ENCODE assay signal across 18 mouse cellular contexts in genomic region chr19:58377969-58378368, GRCm38 (mm10).
DNase-seq lines count a peak whose midpoint lies in the region; ATAC-seq and TF ChIP-seq lines count a peak whose summit lies in the region.
"Had no signal": no experiment of that assay in that cellular context is flagged by ENCODE, and none has a peak within 500 bp of the region (broad histone marks: within the 10 kb centered on the region; RNA-seq: fewer than 3 reads in every experiment).

No protein-coding gene starts in this region.

- H3K9me3 ChIP-seq in embryonic facial prominence, embryonic 14.5 days (ENCODE audit: control insufficient read depth, low read length) = no peaks in the 10 kb centered on the region
- H3K9me3 ChIP-seq in embryonic facial prominence, embryonic 10.5 days = no peaks in the 10 kb centered on the region
- H3K9me3 ChIP-seq in lung, embryonic 14.5 days (ENCODE audit: low read depth, low read length) = no peaks in the 10 kb centered on the region
- H3K9me3 ChIP-seq in stomach, embryonic 14.5 days (ENCODE audit: control insufficient read depth, low read depth, low read length) = no peaks in the 10 kb centered on the region
- H3K9me3 ChIP-seq in stomach, postnatal 0 days (ENCODE audit: control insufficient read depth, low read length) = no peaks in the 10 kb centered on the region
- no peaks in the 10 kb centered on the region for H3K9me3 ChIP-seq in stomach, embryonic 16.5 days (replicated peaks; ENCODE audit: control insufficient read depth, low read length)
- H3K9me3 ChIP-seq: limb, embryonic 15.5 days had no signal

- ATAC-seq in embryonic facial prominence, embryonic 14.5 days (ENCODE audit: low read depth) = no peak
- peak; percentile 24; the same call in 1 of the 2 replicates for ATAC-seq in lung, embryonic 14.5 days (ENCODE audit: insufficient read depth)
- peak; percentile 60; the same call in 1 of the 2 replicates for ATAC-seq in stomach, embryonic 14.5 days (ENCODE audit: insufficient number of reproducible peaks, insufficient read depth, low FRiP score, low read depth)
- ATAC-seq in stomach, postnatal 0 days (ENCODE audit: low FRiP score, low TSS enrichment) = no peak
- ATAC-seq in stomach, embryonic 16.5 days (ENCODE audit: insufficient read depth, low FRiP score) = peak; percentile 77
- ATAC-seq: activated CD4-positive, CD25-positive, alpha-beta regulatory T cell, adult 4 months; forebrain, embryonic 14.5 days; Patski had no signal

- H3K9ac ChIP-seq in embryonic facial prominence, embryonic 14.5 days (ENCODE audit: low read depth, low read length) = no peak overlapping the region
- no peak overlapping the region for H3K9ac ChIP-seq in lung, embryonic 14.5 days
- no peak overlapping the region for H3K9ac ChIP-seq in stomach, embryonic 14.5 days (replicated peaks; ENCODE audit: low read depth, low read length)
- H3K9ac ChIP-seq in stomach, postnatal 0 days (ENCODE audit: low read length) = no peak overlapping the region
- H3K9ac ChIP-seq in stomach, embryonic 16.5 days (ENCODE audit: low read length) = no peak overlapping the region
- H3K9ac ChIP-seq: limb, embryonic 15.5 days had no signal

- DNase-seq in embryonic facial prominence, embryonic 14.5 days (ENCODE audit: low spot score) = peak; percentile 32
- DNase-seq in embryonic facial prominence, embryonic 10.5 days (ENCODE audit: low spot score) = no peak
- peak; percentile 54 for DNase-seq in lung, embryonic 14.5 days
- no peak for DNase-seq in lung, postnatal 10 days
- no peak for DNase-seq in stomach, postnatal 0 days (ENCODE audit: low spot score)
- DNase-seq in frontal cortex, postnatal 25 days (ENCODE audit: low spot score in 2 of 2) = no peak
- DNase-seq: adrenal gland, postnatal 25 days; cerebellum, adult 9-10 months; gastrocnemius, postnatal 36 days; kidney, postnatal 36 days; lung, postnatal 4 days had no signal

- 59% methylated on average over 8 of the region's 8 CpGs for WGBS in embryonic facial prominence, embryonic 14.5 days
- WGBS in embryonic facial prominence, embryonic 10.5 days = 88% methylated on average over 8 of the region's 8 CpGs
- WGBS in lung, embryonic 14.5 days = 23% methylated on average over 8 of the region's 8 CpGs
- 27% methylated on average over 8 of the region's 8 CpGs for WGBS in stomach, embryonic 14.5 days
- 24% methylated on average over 8 of the region's 8 CpGs for WGBS in stomach, postnatal 0 days
- 26% methylated on average over 8 of the region's 8 CpGs for WGBS in stomach, embryonic 16.5 days

- H3K4me3 ChIP-seq in embryonic facial prominence, embryonic 14.5 days (ENCODE audit: low read depth, low read length) = no peak overlapping the region
- H3K4me3 ChIP-seq in embryonic facial prominence, embryonic 10.5 days = no peak overlapping the region
- no peak overlapping the region for H3K4me3 ChIP-seq in lung, embryonic 14.5 days (ENCODE audit: low read depth, low read length)
- no peak overlapping the region for H3K4me3 ChIP-seq in stomach, embryonic 14.5 days (ENCODE audit: low read depth, low read length)
- H3K4me3 ChIP-seq in stomach, postnatal 0 days (ENCODE audit: low read depth, low read length) = no peak overlapping the region
- no peak overlapping the region for H3K4me3 ChIP-seq in stomach, embryonic 16.5 days (replicated peaks; ENCODE audit: low read length)
- H3K4me3 ChIP-seq: limb, embryonic 15.5 days had no signal

- H3K4me2 ChIP-seq in embryonic facial prominence, embryonic 14.5 days (ENCODE audit: low read depth, low read length) = no peak overlapping the region
- no peak overlapping the region for H3K4me2 ChIP-seq in lung, embryonic 14.5 days
- no peak overlapping the region for H3K4me2 ChIP-seq in stomach, embryonic 14.5 days (replicated peaks; ENCODE audit: low read depth, low read length)
- H3K4me2 ChIP-seq in stomach, postnatal 0 days (replicated peaks; ENCODE audit: low read depth) = no peak overlapping the region
- H3K4me2 ChIP-seq in stomach, embryonic 16.5 days (ENCODE audit: low read depth, low read length) = no peak overlapping the region
- H3K4me2 ChIP-seq: heart, embryonic 11.5 days; limb, embryonic 15.5 days had no signal

- H3K36me3 ChIP-seq in embryonic facial prominence, embryonic 14.5 days (ENCODE audit: control insufficient read depth, insufficient read depth, low read length) = no peaks in the 10 kb centered on the region
- H3K36me3 ChIP-seq in embryonic facial prominence, embryonic 10.5 days (replicated peaks) = no peaks in the 10 kb centered on the region
- no peaks in the 10 kb centered on the region for H3K36me3 ChIP-seq in lung, embryonic 14.5 days (ENCODE audit: insufficient read depth)
- H3K36me3 ChIP-seq in stomach, embryonic 14.5 days (ENCODE audit: control insufficient read depth, insufficient read depth, low read length) = no peaks in the 10 kb centered on the region
- H3K36me3 ChIP-seq in stomach, postnatal 0 days (ENCODE audit: control insufficient read depth, insufficient read depth, low read length) = no peaks in the 10 kb centered on the region
- no peaks in the 10 kb centered on the region for H3K36me3 ChIP-seq in stomach, embryonic 16.5 days (ENCODE audit: control insufficient read depth, insufficient read depth, low read length)
- H3K36me3 ChIP-seq: limb, embryonic 15.5 days had no signal

- TF ChIP-seq CTCF in lung, embryonic 14.5 days (IDR thresholded peaks at IDR 0.05; ENCODE audit: low read depth) = no peak
- no peak for TF ChIP-seq CTCF in stomach, postnatal 0 days (IDR thresholded peaks at IDR 0.05; ENCODE audit: low read depth)

- H3K4me1 ChIP-seq in embryonic facial prominence, embryonic 14.5 days (ENCODE audit: control insufficient read depth, insufficient read depth, low read length) = peaks cover 4% of the 10 kb centered on the region
- peaks cover 35% of the 10 kb centered on the region for H3K4me1 ChIP-seq in embryonic facial prominence, embryonic 10.5 days
- no peaks in the 10 kb centered on the region for H3K4me1 ChIP-seq in lung, embryonic 14.5 days (ENCODE audit: insufficient read depth)
- H3K4me1 ChIP-seq in stomach, embryonic 14.5 days (ENCODE audit: control insufficient read depth, insufficient read depth, low read length) = peaks cover 15% of the 10 kb centered on the region
- H3K4me1 ChIP-seq in stomach, postnatal 0 days (replicated peaks; ENCODE audit: control insufficient read depth, insufficient read depth) = no peaks in the 10 kb centered on the region
- peaks cover 16% of the 10 kb centered on the region for H3K4me1 ChIP-seq in stomach, embryonic 16.5 days (ENCODE audit: control insufficient read depth, insufficient read depth, low read length)
- H3K4me1 ChIP-seq: limb, embryonic 15.5 days had no signal

- H3K27me3 ChIP-seq in embryonic facial prominence, embryonic 14.5 days (replicated peaks; ENCODE audit: control insufficient read depth, insufficient read depth, low read length) = no peaks in the 10 kb centered on the region
- no peaks in the 10 kb centered on the region for H3K27me3 ChIP-seq in embryonic facial prominence, embryonic 10.5 days (replicated peaks; ENCODE audit: low read depth, poor library complexity, severe bottlenecking)
- H3K27me3 ChIP-seq in lung, embryonic 14.5 days (ENCODE audit: insufficient read depth, low read length) = no peaks in the 10 kb centered on the region
- no peaks in the 10 kb centered on the region for H3K27me3 ChIP-seq in stomach, embryonic 14.5 days (ENCODE audit: control insufficient read depth, insufficient read depth, low read length)
- H3K27me3 ChIP-seq in stomach, postnatal 0 days (ENCODE audit: control insufficient read depth, insufficient read depth, low read length) = no peaks in the 10 kb centered on the region
- H3K27me3 ChIP-seq in stomach, embryonic 16.5 days (ENCODE audit: control insufficient read depth, insufficient read depth, low read length) = no peaks in the 10 kb centered on the region
- H3K27me3 ChIP-seq: limb, embryonic 15.5 days; Patski had no signal

- no peak overlapping the region for H3K27ac ChIP-seq in embryonic facial prominence, embryonic 14.5 days (replicated peaks; ENCODE audit: low read depth, low read length)
- no peak overlapping the region for H3K27ac ChIP-seq in embryonic facial prominence, embryonic 10.5 days (replicated peaks)
- H3K27ac ChIP-seq in lung, embryonic 14.5 days (ENCODE audit: low read depth) = no peak overlapping the region
- peak overlapping the region; percentile 48; the same call in 1 of the 2 replicates for H3K27ac ChIP-seq in stomach, embryonic 14.5 days (ENCODE audit: low read length)
- H3K27ac ChIP-seq in stomach, postnatal 0 days (replicated peaks) = no peak overlapping the region
- peak overlapping the region; percentile 6; the same call in 1 of the 2 replicates for H3K27ac ChIP-seq in stomach, embryonic 16.5 days (ENCODE audit: low read length)
- H3K27ac ChIP-seq: limb, embryonic 15.5 days had no signal

- no peak for TF ChIP-seq EP300 in stomach, postnatal 0 days (optimal IDR thresholded peaks at IDR 0.05)

Comparison
In these comparisons a context has a peak if more than half of its experiments do, and no peak if none do; other contexts are left out.
1. ATAC-seq: peak in lung, embryonic 14.5 days (single experiment), stomach, embryonic 14.5 days (single experiment) and stomach, embryonic 16.5 days (single experiment); none in embryonic facial prominence, embryonic 14.5 days (single experiment) and stomach, postnatal 0 days (single experiment).
2. DNase-seq: peak in embryonic facial prominence, embryonic 14.5 days (single experiment) and lung, embryonic 14.5 days (single experiment); none in embryonic facial prominence, embryonic 10.5 days (single experiment), lung, postnatal 10 days (single experiment), stomach, postnatal 0 days (single experiment) and frontal cortex, postnatal 25 days (0 of 2).
3. H3K27ac ChIP-seq: peak in stomach, embryonic 14.5 days (single experiment) and stomach, embryonic 16.5 days (single experiment); none in embryonic facial prominence, embryonic 14.5 days (single experiment), embryonic facial prominence, embryonic 10.5 days (single experiment), lung, embryonic 14.5 days (single experiment) and stomach, postnatal 0 days (single experiment).